Mouse (Mus musculus) liver, embryonic 14.5 days (tissue): ENCODE data around the gene Srarp. TPM values are rescaled to one million over a fixed set of nuclear protein-coding genes. Genes with fewer than 3 reads are reported as not detected.
A peak's percentile ranks its signal among the peaks of the same experiment; 100 is the strongest.

Experiments used
- ATAC-seq: fragments of 200-750 bp; cut with Nextera tagmentation; 2 replicates; pipeline ENCODE4 v1.8.0; 2017; ENCODE audit warnings: moderate number of reproducible peaks, mild to moderate bottlenecking, moderate library complexity; ENCODE audit not compliant: insufficient read depth
- DNase-seq, 3 experiments: peaks; one replicate each; pipeline ENCODE4 v3.0.0-alpha.2; 2012 to 2013; ENCODE audit warnings: low read depth in 3 of 3, low spot score in 3 of 3
- H3K27ac ChIP-seq: fragments of 300-500 bp; sonication (generic); 2 replicates; pipeline ENCODE4 v1.5.1; 2014; ENCODE audit warnings: moderate library complexity, mild to moderate bottlenecking, control low read depth, inconsistent platforms
- H3K27me3 ChIP-seq: fragments of 300-500 bp; sonication (generic); 2 replicates; pipeline ENCODE4 v1.6.1; 2014; ENCODE audit warnings: mild to moderate bottlenecking, low read length, moderate library complexity; ENCODE audit not compliant: control insufficient read depth, insufficient read depth
- H3K36me3 ChIP-seq: fragments of 300-500 bp; sonication (generic); replicated peaks from 2 replicates; pipeline ENCODE4 v1.6.1; 2014; ENCODE audit warnings: low read depth; ENCODE audit not compliant: control insufficient read depth, insufficient read depth
- H3K4me1 ChIP-seq, 2 experiments: fragments of 200-500 bp in 1 of 2; fragments of 300-500 bp in 1 of 2; sonication (generic) in 1 of 2; replicated peaks; 2 replicates each; pipeline ENCODE4 v1.6.1; 2012 to 2014; ENCODE audit warnings: antibody characterized with exemption in 1 of 2, inconsistent platforms in 1 of 2, low read length in 1 of 2; ENCODE audit not compliant: control insufficient read depth in 2 of 2, insufficient read depth in 2 of 2
- H3K4me2 ChIP-seq: fragments of 300-500 bp; sonication (generic); 2 replicates; pipeline ENCODE4 v1.6.1; 2014; ENCODE audit warnings: low read depth, mild to moderate bottlenecking, control low read depth, moderate library complexity
- H3K4me3 ChIP-seq, 2 experiments: fragments of 200-500 bp in 1 of 2; fragments of 300-500 bp in 1 of 2; sonication (generic) in 1 of 2; 2 replicates each; pipeline ENCODE4 v1.5.1; 2012 to 2014; ENCODE audit warnings: low read depth in 2 of 2, low read length in 2 of 2, mild to moderate bottlenecking in 2 of 2, control low read depth in 1 of 2, inconsistent platforms in 1 of 2, moderate library complexity in 1 of 2; ENCODE audit not compliant: insufficient read depth in 1 of 2
- H3K9ac ChIP-seq: fragments of 300-500 bp; sonication (generic); replicated peaks from 2 replicates; pipeline ENCODE4 v1.6.1; 2014; ENCODE audit warnings: mild to moderate bottlenecking, control low read depth, moderate library complexity
- H3K9me3 ChIP-seq: fragments of 300-500 bp; sonication (generic); 2 replicates; pipeline ENCODE4 v1.6.1; 2016; ENCODE audit warnings: low read length, mixed read lengths; ENCODE audit not compliant: control insufficient read depth
- CTCF ChIP-seq: IDR thresholded peaks from 2 replicates; pipeline ENCODE4 v1.5.1; 2016; ENCODE audit warnings: antibody characterized with exemption, low read depth, control low read depth
- EP300 ChIP-seq: IDR thresholded peaks from 2 replicates; pipeline ENCODE4 v1.6.1; 2016; ENCODE audit warnings: antibody characterized with exemption, low read depth
- WGBS: fragments of 180-500 bp; shearing (Covaris S2); extraction: QIAGEN DNeasy Blood & Tissue Kit; methylation state at CpG from one replicate; pipeline ENCODE4 v1.1.7; 2014; ENCODE audit not compliant: insufficient replicate concordance; 5-methylcytosine and 5-hydroxymethylcytosine counted together
- polyA plus RNA-seq, 2 experiments: library from polyadenylated mRNA; depleted of rRNA in 1 of 2; stranded (reverse) in 1 of 2; unstranded in 1 of 2; fragments of >200 nt; fragmentation: Nextera tagmentation in 1 of 2; extraction: Ambion mirVana in 1 of 2; gene quantifications; 2 replicates each; pipeline versions ENCODE4 v1.2.1 to v1.2.3; 2012 to 2014

The Srarp gene
- polyA plus RNA-seq, 2 experiments, result not detected

DNA sequence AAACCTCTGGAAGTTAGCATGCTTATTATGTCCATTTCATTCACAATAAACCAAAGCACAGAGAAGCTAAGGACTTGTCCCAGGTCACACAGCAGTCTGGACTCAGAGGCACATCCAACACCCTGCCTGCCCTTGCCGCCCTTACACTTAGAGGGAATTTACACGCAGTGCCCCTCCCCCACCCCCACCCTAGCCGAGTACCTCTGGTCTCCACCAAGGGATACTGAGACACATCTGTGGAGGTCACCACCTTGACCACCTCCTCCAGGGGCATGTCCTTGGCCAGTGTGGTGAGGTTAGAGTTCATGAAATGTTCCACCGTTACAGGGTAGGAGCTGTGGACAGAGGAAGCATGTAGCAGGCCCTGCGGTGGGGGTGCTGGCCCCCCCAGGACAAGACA lies 48.0 kb downstream of the Srarp start:
- Histone ChIP-seq H3K27me3 (peaks cover 16% of the 10 kb centered on the region), H3K9me3 (no peaks in the 10 kb centered on the region), H3K36me3 (no peaks in the 10 kb centered on the region), H3K4me2 (no peak overlapping the region), H3K4me3 (no peak overlapping the region), H3K27ac (no peak overlapping the region), H3K4me1 (no peaks in the 10 kb centered on the region), H3K9ac (no peak overlapping the region)
- TF ChIP-seq CTCF (no peak), EP300 (no peak)
- ATAC-seq (no peak), DNase-seq (no peak)
- WGBS, result 51% methylated on average over 5 of the region's 5 CpGs

DNA sequence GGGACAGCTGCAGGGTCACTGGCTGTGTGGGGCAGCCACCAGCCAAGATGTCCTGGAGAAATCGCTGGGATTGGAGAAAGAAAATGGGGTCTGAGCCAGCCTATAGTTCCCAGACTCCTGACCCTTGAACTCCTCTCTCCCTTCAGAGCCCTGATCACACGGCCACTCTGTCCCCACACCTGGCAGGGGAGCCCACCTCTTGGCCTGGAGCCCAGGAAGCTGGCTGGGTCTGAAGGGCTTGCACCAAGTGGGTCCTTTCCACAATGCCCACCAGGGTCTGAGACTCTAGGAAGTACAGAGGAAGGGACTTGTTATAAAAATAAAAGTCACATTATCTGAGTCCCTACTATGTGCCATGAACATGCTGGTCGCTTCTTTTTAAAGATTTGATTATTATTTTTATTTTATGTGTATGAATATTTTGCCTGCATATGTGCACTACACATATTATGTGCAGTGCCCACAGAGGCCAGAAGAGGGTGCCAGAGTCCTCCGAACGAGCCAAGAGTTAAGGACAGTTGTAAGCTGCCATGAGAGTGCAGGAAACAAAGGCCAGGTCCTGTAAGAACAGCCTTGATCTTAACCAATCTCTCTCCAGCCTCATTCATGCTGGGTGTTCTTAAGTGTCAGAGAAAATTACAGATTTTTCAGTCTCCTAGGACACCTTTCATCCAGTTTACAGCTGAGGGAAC lies 48.7 kb downstream of the Srarp start:
- H3K9ac ChIP-seq, result no peak overlapping the region
- peaks cover 23% of the 10 kb centered on the region for H3K27me3 ChIP-seq
- TF ChIP-seq CTCF (peak; percentile 81), EP300 (no peak)
- H3K4me1 ChIP-seq, result no peaks in the 10 kb centered on the region
- no peak overlapping the region for H3K27ac ChIP-seq
- ATAC-seq (no peak), DNase-seq (peak; percentile 33 to 45 (median 36))
- no peaks in the 10 kb centered on the region for H3K9me3 ChIP-seq
- no peak overlapping the region for H3K4me3 ChIP-seq
- no peaks in the 10 kb centered on the region for H3K36me3 ChIP-seq
- WGBS, result 12% methylated on average over 5 of the region's 5 CpGs
- H3K4me2 ChIP-seq, result no peak overlapping the region

DNA sequence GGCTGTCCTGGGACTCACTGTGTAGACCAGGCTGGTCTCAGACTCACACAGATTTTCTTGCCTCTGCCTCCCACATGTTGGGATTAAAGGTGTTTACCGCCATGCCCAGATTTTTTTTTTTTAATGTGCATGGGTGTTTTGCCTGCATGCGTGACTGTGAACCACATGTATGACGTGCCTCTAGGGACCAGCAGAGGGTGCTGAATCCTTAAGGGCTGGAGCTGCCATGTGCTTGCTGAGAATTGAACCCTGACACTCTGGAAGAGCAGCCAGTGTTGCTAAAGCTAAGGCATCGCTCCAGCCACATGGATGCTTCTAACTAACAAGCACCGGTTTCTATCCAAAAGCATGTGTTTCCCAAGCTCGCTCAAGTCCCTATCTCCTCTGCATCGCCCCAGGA lies 49.8 kb downstream of the Srarp start:
- WGBS, result 51% methylated on average over 7 of the region's 7 CpGs
- Histone ChIP-seq H3K36me3 (no peaks in the 10 kb centered on the region), H3K9ac (no peak overlapping the region), H3K27ac (no peak overlapping the region), H3K4me3 (no peak overlapping the region), H3K4me2 (no peak overlapping the region), H3K4me1 (no peaks in the 10 kb centered on the region), H3K9me3 (no peaks in the 10 kb centered on the region), H3K27me3 (peaks cover 28% of the 10 kb centered on the region)
- TF ChIP-seq EP300 (no peak), CTCF (peak; percentile 4; the same call in 1 of the 2 replicates)
- ATAC-seq (no peak), DNase-seq (no peak)

DNA sequence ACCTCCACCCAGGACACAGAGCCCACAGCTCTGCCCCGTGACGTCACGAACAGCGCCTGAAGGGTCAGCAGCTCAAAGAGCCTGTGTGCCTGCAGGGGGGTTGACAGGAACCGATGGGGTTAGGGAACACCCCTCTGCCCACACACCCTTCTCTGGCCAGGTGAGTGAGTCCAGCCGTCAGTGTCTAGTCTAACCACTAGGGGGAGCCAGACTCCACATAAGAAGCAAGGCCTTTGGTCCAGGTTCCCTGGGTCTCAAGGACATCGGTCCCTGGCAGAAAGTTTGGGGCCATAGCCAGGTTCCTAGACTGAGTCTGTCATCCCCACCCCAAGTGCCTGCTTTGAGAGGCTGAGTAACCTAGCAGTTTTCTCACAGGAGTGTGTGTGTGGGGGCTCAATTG lies 50.6 kb downstream of the Srarp start:
- Histone ChIP-seq H3K4me2 (no peak overlapping the region), H3K27me3 (peaks cover 34% of the 10 kb centered on the region), H3K4me1 (no peaks in the 10 kb centered on the region), H3K9ac (no peak overlapping the region), H3K36me3 (no peaks in the 10 kb centered on the region), H3K9me3 (no peaks in the 10 kb centered on the region), H3K27ac (no peak overlapping the region), H3K4me3 (no peak overlapping the region)
- 2% methylated on average over 7 of the region's 7 CpGs for WGBS
- ATAC-seq, result no peak
- peak; percentile 28 to 50 (median 41) for DNase-seq
- TF ChIP-seq EP300, result no peak
- TF ChIP-seq CTCF, result peak; percentile 96

Other genes starting within 250 kb of the Srarp start
- gene Rsg1, start 222.1 kb downstream of the Srarp start, polyA plus RNA-seq (2012; rRNA removed), result 0.78 and 0.87 TPM in 2 replicates
- gene Rsg1, start 222.1 kb downstream of the Srarp start, polyA plus RNA-seq (2014; fragmentation: Nextera tagmentation; extraction: Ambion mirVana), result 0.56 and 1.2 TPM in 2 replicates
- gene Arhgef19, start 196.6 kb downstream of the Srarp start, polyA plus RNA-seq (2012; rRNA removed), result 0.88 and 0.92 TPM in 2 replicates
- 0.57 and 0.72 TPM in 2 replicates for gene Arhgef19, start 196.6 kb downstream of the Srarp start, polyA plus RNA-seq (2014; fragmentation: Nextera tagmentation; extraction: Ambion mirVana)
- 1.6 TPM in 2 replicates for gene Epha2, start 134.9 kb downstream of the Srarp start, polyA plus RNA-seq (2012; rRNA removed)
- gene Epha2, start 134.9 kb downstream of the Srarp start, polyA plus RNA-seq (2014; fragmentation: Nextera tagmentation; extraction: Ambion mirVana), result 0.29 and 0.45 TPM in 2 replicates
- 0.03 and 0.09 TPM in 2 replicates for gene Fam131c, start 67.9 kb downstream of the Srarp start, polyA plus RNA-seq (2012; rRNA removed)
- gene Fam131c, start 67.9 kb downstream of the Srarp start, polyA plus RNA-seq (2014; fragmentation: Nextera tagmentation; extraction: Ambion mirVana), result 0.09 TPM in 1 of 2 replicates, not detected in the other
- gene Clcnka, start 37.4 kb downstream of the Srarp start, polyA plus RNA-seq (2012; rRNA removed), result not detected in 2 replicates
- gene Clcnka, start 37.4 kb downstream of the Srarp start, polyA plus RNA-seq (2014; fragmentation: Nextera tagmentation; extraction: Ambion mirVana), result not detected in 2 replicates
- not detected in 2 replicates for gene Clcnkb, start 20.1 kb downstream of the Srarp start, polyA plus RNA-seq (2012; rRNA removed)
- gene Clcnkb, start 20.1 kb downstream of the Srarp start, polyA plus RNA-seq (2014; fragmentation: Nextera tagmentation; extraction: Ambion mirVana), result not detected in 2 replicates
- gene Hspb7, start 15.3 kb downstream of the Srarp start, polyA plus RNA-seq (2012; rRNA removed), result 0.06 and 0.11 TPM in 2 replicates
- gene Hspb7, start 15.3 kb downstream of the Srarp start, polyA plus RNA-seq (2014; fragmentation: Nextera tagmentation; extraction: Ambion mirVana), result not detected in 2 replicates
- 8.7 and 9.1 TPM in 2 replicates for gene Zbtb17, start 8.5 kb upstream of the Srarp start, polyA plus RNA-seq (2012; rRNA removed)
- gene Zbtb17, start 8.5 kb upstream of the Srarp start, polyA plus RNA-seq (2014; fragmentation: Nextera tagmentation; extraction: Ambion mirVana), result 5.1 and 7.1 TPM in 2 replicates
- 2.5 and 4.0 TPM in 2 replicates for gene Spen, start 102.5 kb upstream of the Srarp start, polyA plus RNA-seq (2012; rRNA removed)
- 3.4 and 3.8 TPM in 2 replicates for gene Spen, start 102.5 kb upstream of the Srarp start, polyA plus RNA-seq (2014; fragmentation: Nextera tagmentation; extraction: Ambion mirVana)
- 1.1 and 2.0 TPM in 2 replicates for gene Fblim1, start 170.0 kb upstream of the Srarp start, polyA plus RNA-seq (2012; rRNA removed)
- gene Fblim1, start 170.0 kb upstream of the Srarp start, polyA plus RNA-seq (2014; fragmentation: Nextera tagmentation; extraction: Ambion mirVana), result 0.77 and 0.95 TPM in 2 replicates
- 2.1 and 2.6 TPM in 2 replicates for gene Tmem82, start 182.5 kb upstream of the Srarp start, polyA plus RNA-seq (2012; rRNA removed)
- gene Tmem82, start 182.5 kb upstream of the Srarp start, polyA plus RNA-seq (2014; fragmentation: Nextera tagmentation; extraction: Ambion mirVana), result 2.2 and 2.7 TPM in 2 replicates
- gene Slc25a34, start 187.7 kb upstream of the Srarp start, polyA plus RNA-seq (2012; rRNA removed), result 0.03 TPM in 2 replicates
- gene Slc25a34, start 187.7 kb upstream of the Srarp start, polyA plus RNA-seq (2014; fragmentation: Nextera tagmentation; extraction: Ambion mirVana), result not detected in 2 replicates
- gene Plekhm2, start 228.8 kb upstream of the Srarp start, polyA plus RNA-seq (2012; rRNA removed), result 4.2 and 4.5 TPM in 2 replicates
- gene Plekhm2, start 228.8 kb upstream of the Srarp start, polyA plus RNA-seq (2014; fragmentation: Nextera tagmentation; extraction: Ambion mirVana), result 0.33 and 0.49 TPM in 2 replicates
- 3.9 and 5.7 TPM in 2 replicates for gene Rsc1a1, start 249.5 kb upstream of the Srarp start, polyA plus RNA-seq (2012; rRNA removed)
- gene Rsc1a1, start 249.5 kb upstream of the Srarp start, polyA plus RNA-seq (2014; fragmentation: Nextera tagmentation; extraction: Ambion mirVana), result 0.97 and 2.1 TPM in 2 replicates